Mouse (Mus musculus) gonadal fat pad, adult 2 months (tissue): ENCODE results near the gene Narfl. TPM values are rescaled to one million over a fixed set of nuclear protein-coding genes. Genes with fewer than 3 reads are reported as not detected.
"Not testable (repeated sequence)": the region's sequence is repeated elsewhere in the genome, so short reads cannot be mapped to it uniquely, and the experiment has no call there.

Source experiments
- DNase-seq: peaks from one replicate; pipeline ENCODE4 v3.0.0-alpha.2; 2012; ENCODE audit warnings: low read depth
- polyA plus RNA-seq: library from polyadenylated mRNA; depleted of rRNA; stranded (reverse); fragments of >200 nt; gene quantifications from 2 replicates; pipeline ENCODE4 v1.2.3, GENCODE M21; 2012

Narfl gene
- polyA plus RNA-seq, 1 experiment, result 23.9 TPM

GRCm38 (mm10) chr17:25802825-25803517, 29.4 kb downstream of the Narfl start:
- DNase-seq, result no peak

GRCm38 (mm10) chr17:25806507-25806906, 32.9 kb downstream of the Narfl start:
- no peak for DNase-seq

- DNase-seq, result not testable (repeated sequence)
Observed at GRCm38 (mm10) chr17:25807452-25807851, 33.9 kb downstream of the Narfl start.

DNA sequence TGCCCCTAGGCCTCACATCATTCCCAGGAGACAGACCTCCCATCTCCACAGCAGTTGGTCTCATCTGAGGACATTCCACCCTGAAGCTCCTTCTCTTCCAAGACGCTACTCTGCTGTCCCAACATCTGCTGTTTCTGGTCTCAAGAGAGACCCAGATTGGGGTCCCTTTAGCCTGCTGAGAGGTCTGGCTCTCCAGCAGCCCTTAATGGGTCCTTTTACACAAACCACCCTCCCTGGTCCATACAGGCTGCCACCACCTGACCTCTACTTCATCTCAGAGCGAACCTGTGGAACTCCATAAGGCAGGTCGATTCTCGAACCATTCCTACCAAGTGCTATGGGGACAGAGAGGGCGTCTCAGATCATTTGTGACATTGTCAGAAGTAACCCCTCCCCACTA, 34.5 kb downstream of the Narfl start:
- DNase-seq, result no peak

- DNase-seq, result no peak
Observed at GRCm38 (mm10) chr17:25808789-25809605, 35.4 kb downstream of the Narfl start, which contains the start of gene Fbxl16. Gene Fbxl16, plus strand, starts transcription at chr17:25809085.

- no peak for DNase-seq
Observed at GRCm38 (mm10) chr17:25809606-25810340, 36.2 kb downstream of the Narfl start.

- no peak for DNase-seq
Observed at GRCm38 (mm10) chr17:25810890-25811289, 37.3 kb downstream of the Narfl start.

GRCm38 (mm10) chr17:25813471-25813870, 39.9 kb downstream of the Narfl start:
- no peak for DNase-seq

DNA sequence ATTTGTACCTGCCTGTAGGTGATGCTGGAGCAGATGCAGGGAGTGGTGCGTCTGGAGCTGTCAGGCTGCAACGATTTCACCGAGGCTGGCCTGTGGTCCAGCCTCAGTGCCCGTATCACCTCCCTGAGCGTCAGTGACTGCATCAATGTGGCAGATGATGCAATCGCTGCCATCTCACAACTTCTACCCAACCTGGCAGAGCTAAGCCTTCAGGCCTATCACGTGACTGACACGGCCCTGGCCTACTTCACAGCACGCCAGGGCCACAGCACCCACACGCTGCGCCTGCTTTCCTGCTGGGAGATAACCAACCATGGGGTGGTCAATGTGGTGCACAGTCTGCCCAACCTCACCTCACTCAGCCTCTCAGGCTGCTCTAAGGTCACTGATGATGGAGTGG, 44.1 kb downstream of the Narfl start:
- no peak for DNase-seq

DNA sequence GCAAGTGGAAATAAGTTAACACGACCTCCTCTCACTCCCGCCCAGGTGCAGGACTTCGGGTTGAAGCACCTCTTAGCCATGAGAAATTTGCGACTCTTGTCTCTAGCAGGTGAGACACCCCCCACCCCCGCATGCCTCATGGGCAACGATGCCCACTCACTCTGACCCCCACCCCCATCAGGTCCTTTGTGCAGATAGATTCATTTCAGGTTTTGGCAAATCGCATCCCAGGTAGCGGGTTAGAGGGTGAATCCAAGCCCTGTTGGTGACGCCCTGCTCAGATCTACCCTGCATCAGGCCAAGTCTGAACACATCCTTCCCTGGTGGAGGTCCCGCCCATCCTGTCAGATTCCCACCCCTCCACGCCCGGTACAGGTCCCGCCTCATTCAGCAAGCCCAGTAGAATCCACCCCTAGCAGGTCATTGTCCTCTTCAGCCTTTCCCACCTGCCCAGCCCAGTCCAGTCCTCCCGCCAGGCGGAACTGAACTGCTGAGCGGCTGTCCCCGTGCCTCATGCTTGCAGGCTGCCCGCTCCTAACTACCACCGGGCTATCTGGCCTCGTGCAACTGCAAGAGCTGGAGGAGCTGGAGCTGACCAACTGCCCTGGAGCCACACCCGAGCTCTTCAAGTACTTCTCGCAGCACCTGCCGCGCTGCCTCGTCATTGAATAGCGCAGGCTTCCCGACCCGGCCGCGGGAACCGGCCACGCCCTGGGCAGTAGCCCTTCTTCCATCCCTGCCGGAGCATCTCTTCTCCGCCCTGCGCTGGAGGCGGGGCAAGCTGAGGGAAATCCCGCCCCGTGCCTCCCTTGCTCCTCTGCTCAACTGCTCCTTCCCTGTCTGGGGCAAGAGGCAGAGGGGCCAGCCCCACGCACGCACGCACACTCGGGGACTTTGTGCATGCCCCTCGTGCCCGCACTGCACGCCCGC, 45.5 kb downstream of the Narfl start:
- DNase-seq, result no peak

- DNase-seq, result no peak
Observed at GRCm38 (mm10) chr17:25823452-25823851, 49.9 kb downstream of the Narfl start, which contains the start of gene Wdr24. Gene Wdr24, plus strand, starts transcription at chr17:25823627.

- DNase-seq, result no peak
Observed at GRCm38 (mm10) chr17:25824362-25825142, 51.0 kb downstream of the Narfl start.

GRCm38 (mm10) chr17:25825311-25825710, 51.7 kb downstream of the Narfl start:
- DNase-seq, result no peak

- DNase-seq, result no peak
Observed at GRCm38 (mm10) chr17:25825984-25826570, 52.5 kb downstream of the Narfl start.

GRCm38 (mm10) chr17:25827011-25827410, 53.4 kb downstream of the Narfl start:
- no peak for DNase-seq

- no peak for DNase-seq
Observed at GRCm38 (mm10) chr17:25827546-25828222, 54.1 kb downstream of the Narfl start.

DNA sequence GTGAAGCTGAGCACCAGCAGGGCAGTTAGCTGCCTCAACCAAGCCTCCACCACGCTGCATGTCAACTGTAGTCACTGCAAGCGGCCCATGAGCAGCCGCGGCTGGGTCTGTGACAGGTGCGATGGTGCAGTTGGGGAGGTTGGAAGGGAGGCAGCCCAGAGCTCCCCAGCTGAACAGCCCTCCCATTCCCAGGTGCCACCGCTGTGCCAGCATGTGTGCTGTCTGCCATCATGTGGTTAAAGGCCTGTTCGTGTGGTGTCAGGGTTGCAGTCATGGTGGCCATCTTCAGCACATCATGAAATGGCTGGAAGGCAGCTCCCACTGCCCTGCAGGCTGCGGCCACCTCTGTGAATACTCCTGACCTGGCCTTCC, 54.6 kb downstream of the Narfl start:
- DNase-seq, result no peak

DNA sequence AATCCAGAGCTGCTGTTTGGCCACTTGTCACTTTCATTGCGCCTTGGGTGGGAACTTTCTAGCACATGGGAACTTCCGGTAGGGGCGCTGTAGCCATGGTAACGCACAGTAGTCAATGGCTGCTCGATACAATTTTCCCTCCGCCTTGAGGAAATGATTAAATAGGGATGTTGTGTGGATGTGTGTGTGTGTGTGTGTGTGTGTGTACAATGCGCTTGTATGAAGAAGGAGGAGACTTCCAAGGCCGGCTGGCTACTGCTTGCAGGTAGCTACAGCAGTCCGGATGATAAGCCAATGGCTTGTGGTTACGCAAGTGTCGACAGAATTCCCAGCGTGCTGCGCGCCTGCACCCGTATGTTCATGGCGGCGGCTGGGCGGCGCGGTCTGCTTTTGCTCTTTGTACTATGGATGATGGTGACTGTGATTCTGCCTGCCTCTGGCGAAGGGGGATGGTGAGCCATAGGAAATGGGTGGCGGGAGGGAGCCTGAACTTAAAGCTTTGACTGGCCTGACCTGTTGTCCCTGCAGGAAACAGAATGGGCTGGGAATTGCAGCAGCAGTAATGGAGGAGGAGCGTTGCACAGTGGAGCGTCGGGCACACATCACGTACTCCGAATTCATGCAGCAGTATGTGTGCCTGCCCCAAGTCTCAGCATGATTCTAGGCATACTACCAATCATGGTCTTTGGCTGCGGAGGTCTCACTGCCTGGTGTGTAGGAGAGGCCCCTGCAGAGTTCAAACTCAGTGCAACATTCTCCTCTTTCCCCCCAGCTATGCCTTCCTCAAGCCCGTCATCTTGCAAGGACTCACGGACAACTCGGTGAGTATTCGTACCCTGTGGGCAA, 55.4 kb downstream of the Narfl start, which contains the start of gene Jmjd8:
Gene Jmjd8, plus strand, starts transcription at position 156 of the 846 bp plus-strand sequence.
- no peak for DNase-seq
